Mouse (Mus musculus): ENCODE measurements around the gene Cdkn1a.

DNA sequence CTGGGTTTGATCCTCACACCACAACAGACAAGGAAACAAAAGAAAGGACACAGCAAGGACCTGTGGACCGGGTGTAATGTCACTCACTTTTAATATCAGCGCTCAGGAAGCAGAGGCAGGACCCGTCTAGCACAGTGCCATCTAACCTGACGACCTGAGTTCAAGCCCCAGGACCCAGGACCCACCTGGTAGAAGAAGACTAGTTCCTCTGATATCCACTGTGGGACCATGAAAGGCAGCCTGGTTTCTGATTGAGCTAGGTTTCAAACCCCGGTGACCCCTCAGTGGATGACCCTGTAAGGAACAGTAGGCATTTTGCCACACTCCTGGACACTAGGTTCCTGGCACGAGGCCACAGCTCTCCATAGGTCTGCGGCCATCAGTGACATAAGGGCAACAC lies 6.1 kb upstream of the Cdkn1a start:
- TF ChIP-seq E2F4 (IDR thresholded peaks at IDR 0.05; ENCODE audit: insufficient read depth), result no peak
- no peak for TF ChIP-seq POLR2AphosphoS2 (IDR thresholded peaks at IDR 0.05; ENCODE audit: insufficient read length, low read depth)
- no peak for TF ChIP-seq USF1 (IDR thresholded peaks at IDR 0.05; ENCODE audit: low read depth)
- TF ChIP-seq MAX (IDR thresholded peaks at IDR 0.05; ENCODE audit: low read depth), result no peak
- no peak for TF ChIP-seq POLR2A (IDR thresholded peaks at IDR 0.05; ENCODE audit: insufficient read length, low read depth)
- no peak for TF ChIP-seq TCF12 (IDR thresholded peaks at IDR 0.05; ENCODE audit: insufficient read depth, poor library complexity, severe bottlenecking)
- TF ChIP-seq MYOG (IDR thresholded peaks at IDR 0.05; ENCODE audit: control insufficient read depth in 1 of 3, insufficient read depth in 1 of 3, insufficient read length in 2 of 3, low read depth in 2 of 3), result no peak
- TF ChIP-seq REST (IDR thresholded peaks at IDR 0.05; ENCODE audit: insufficient read depth, insufficient read length), result no peak
- TF ChIP-seq MYOD1 (IDR thresholded peaks at IDR 0.05; ENCODE audit: control insufficient read depth in 1 of 3, insufficient read length in 2 of 3, low read depth in 2 of 3), result no peak
- TF ChIP-seq SRF (IDR thresholded peaks at IDR 0.05; ENCODE audit: control insufficient read depth, insufficient read length, low read depth), result no peak
- TF ChIP-seq CEBPB (IDR thresholded peaks at IDR 0.05; ENCODE audit: insufficient read depth, poor library complexity, severe bottlenecking), result no peak
